Mouse (Mus musculus) kidney, adult 2 months (tissue): Measurements from ENCODE around the gene Tma16.

ENCODE experiments used
- CTCF ChIP-seq: fragments of 200-500 bp; conservative IDR thresholded peaks from 2 replicates; pipeline ENCODE4 v1.5.1; 2011; ENCODE audit warnings: low read depth, mild to moderate bottlenecking, control low read depth, low read length, moderate library complexity, mixed read lengths; ENCODE audit not compliant: insufficient read depth, insufficient read length
- POLR2A ChIP-seq: fragments of 200-500 bp; IDR thresholded peaks from one replicate; pipeline ENCODE4 v1.6.1; 2011; ENCODE audit warnings: low read depth, low read length, control low read depth

DNA sequence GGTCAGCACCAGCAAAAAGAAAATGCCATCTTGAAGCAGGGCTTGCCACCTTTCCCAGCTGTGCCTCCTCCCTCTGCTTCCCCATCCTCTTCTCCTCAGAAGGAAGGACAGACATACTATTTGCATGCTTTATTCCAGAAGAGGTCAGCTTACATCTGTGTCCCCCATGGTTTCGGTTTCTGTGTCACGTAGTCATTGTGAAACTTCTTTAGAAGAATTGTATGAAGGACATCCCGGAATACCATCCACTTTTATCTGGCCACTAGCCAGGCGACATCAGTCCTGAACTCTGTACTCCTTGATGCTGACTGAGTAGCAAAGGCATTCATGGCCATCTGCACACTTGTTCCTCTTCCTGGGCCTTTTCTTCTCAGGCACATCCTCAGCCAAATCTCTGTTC is 47.9 kb downstream of the Tma16 start:
- TF ChIP-seq CTCF (no peak), POLR2A (no peak)
